In genomic region chr2:173307561-173307960, GRCm38 (mm10) we compare ENCODE assay signal across 8 mouse cellular contexts. TPM values are rescaled to one million over a fixed set of nuclear protein-coding genes. Genes with fewer than 3 reads are reported as not detected.
A peak's percentile ranks its signal among the peaks of the same experiment; 100 is the strongest.
DNase-seq lines count a peak whose midpoint lies in the region; ATAC-seq and TF ChIP-seq lines count a peak whose summit lies in the region.

No protein-coding gene starts in this region.

- peak; percentile 89 for ATAC-seq in hindbrain, embryonic 12.5 days (ENCODE audit: low FRiP score)
- ATAC-seq in erythroid progenitor cell, adult 5-6 weeks (replicated peaks; ENCODE audit: low FRiP score, poor library complexity, severe bottlenecking), result no peak

- no peak for TF ChIP-seq POLR2A in thymus, adult 2 months (IDR thresholded peaks at IDR 0.05; ENCODE audit: control insufficient read depth, extremely low read depth, insufficient read depth, low read length, poor library complexity)

- 2% methylated on average over 18 of the region's 18 CpGs for WGBS in thymus, adult 2 months
- WGBS in hindbrain, embryonic 12.5 days, result 3% methylated on average over 13 of the region's 18 CpGs
- WGBS in midbrain, embryonic 10.5 days, result 6% methylated on average over 14 of the region's 18 CpGs

- H3K27ac ChIP-seq in thymus, adult 2 months (ENCODE audit: control insufficient read depth, insufficient read depth, low read length), result no peak overlapping the region
- peak overlapping the region; percentile 73 for H3K27ac ChIP-seq in hindbrain, embryonic 12.5 days
- H3K27ac ChIP-seq in midbrain, embryonic 10.5 days (replicated peaks), result peak overlapping the region; percentile 17; the same call in 1 of the 2 replicates

- H3K9ac ChIP-seq in hindbrain, embryonic 12.5 days, result 0 out of 2 replicates have a peak overlapping the region, but pooled peaks have one; percentile 13

- H3K36me3 ChIP-seq in thymus, adult 2 months (ENCODE audit: control insufficient read depth, insufficient read depth, low read length), result no peaks in the 10 kb centered on the region
- H3K36me3 ChIP-seq in hindbrain, embryonic 12.5 days, result no peaks in the 10 kb centered on the region
- H3K36me3 ChIP-seq in midbrain, embryonic 10.5 days, result no peaks in the 10 kb centered on the region

- no peaks in the 10 kb centered on the region for H3K27me3 ChIP-seq in thymus, adult 2 months (ENCODE audit: control insufficient read depth, insufficient read depth, low read length)
- no peaks in the 10 kb centered on the region; the same call in none of the 2 replicates for H3K27me3 ChIP-seq in hindbrain, embryonic 12.5 days
- peaks cover 34% of the 10 kb centered on the region for H3K27me3 ChIP-seq in midbrain, embryonic 10.5 days (ENCODE audit: low read depth, poor library complexity, severe bottlenecking)

- H3K4me1 ChIP-seq in thymus, adult 2 months (replicated peaks; ENCODE audit: control insufficient read depth, insufficient read depth, low read length), result peaks cover 10% of the 10 kb centered on the region
- H3K4me1 ChIP-seq in hindbrain, embryonic 12.5 days, result peaks cover 17% of the 10 kb centered on the region
- H3K4me1 ChIP-seq in midbrain, embryonic 10.5 days, result peaks cover 15% of the 10 kb centered on the region

- DNase-seq in thymus, adult 2 months, result peak; percentile 16
- DNase-seq in thymus, adult 18-20 months, result no peak
- peak; percentile 32 to 36 for DNase-seq in frontal cortex, postnatal 25 days (ENCODE audit: low spot score in 2 of 2)
- DNase-seq in layer of hippocampus, postnatal 10 days (ENCODE audit: low spot score in 2 of 2), result peak; percentile 33 to 41
- peak; percentile 56 for DNase-seq in midbrain, embryonic 10.5 days (ENCODE audit: low spot score)
- DNase-seq in right cerebral cortex, postnatal 4 days, result peak; percentile 48

- peak overlapping the region; percentile 48 for H3K4me2 ChIP-seq in hindbrain, embryonic 12.5 days (replicated peaks)

- no peak for TF ChIP-seq CTCF in thymus, adult 2 months (IDR thresholded peaks at IDR 0.05; ENCODE audit: borderline replicate concordance, control insufficient read depth, extremely low read depth, insufficient read depth, low read length, poor library complexity)

- no peaks in the 10 kb centered on the region for H3K9me3 ChIP-seq in hindbrain, embryonic 12.5 days (replicated peaks)
- no peaks in the 10 kb centered on the region for H3K9me3 ChIP-seq in midbrain, embryonic 10.5 days (replicated peaks)

- no peak overlapping the region for H3K4me3 ChIP-seq in thymus, adult 2 months (ENCODE audit: control insufficient read depth, insufficient read depth, low read length)
- no peak overlapping the region; the same call in 1 of the 2 replicates for H3K4me3 ChIP-seq in hindbrain, embryonic 12.5 days
- H3K4me3 ChIP-seq in midbrain, embryonic 10.5 days, result peak overlapping the region; percentile 31; the same call in 1 of the 2 replicates

RNA-seq across cellular contexts. Expression of gene Pmepa1, which starts 31.2 kb away (rescaled TPM):
- 68.7 and 70.3 TPM in 2 replicates for polyA plus RNA-seq in thymus, adult 2 months (2012; rRNA removed)
- polyA plus RNA-seq in hindbrain, embryonic 12.5 days (2016; fragmentation: Nextera tagmentation; extraction: Ambion mirVana), result 5.6 and 6.3 TPM in 2 replicates
- 10 to 100 TPM; 30.4 to 31.6 TPM for total RNA-seq in layer of hippocampus, postnatal 10 days (2021)
- 1.2 and 2.0 TPM in 2 replicates for polyA plus RNA-seq in midbrain, embryonic 10.5 days (2016; fragmentation: Nextera tagmentation; extraction: Ambion mirVana)
- total RNA-seq in erythroid progenitor cell, adult 5-6 weeks (2015; ENCODE audit: low replicate concordance), result 0.36 TPM in 1 of 2 replicates, not detected in the other
- total RNA-seq in erythroid progenitor cell, adult 5-6 weeks (2017; ENCODE audit: low replicate concordance), result not detected in 2 replicates

Comparison
In these comparisons a context has a peak if more than half of its experiments do, and no peak if none do; other contexts are left out.
1. DNase-seq: peak in thymus, adult 2 months (single experiment), frontal cortex, postnatal 25 days (2 of 2), layer of hippocampus, postnatal 10 days (2 of 2), midbrain, embryonic 10.5 days (single experiment) and right cerebral cortex, postnatal 4 days (single experiment); none in thymus, adult 18-20 months (0 of 2).